Mouse (Mus musculus): ENCODE data around the gene Fbp1. TPM values are rescaled to one million over a fixed set of nuclear protein-coding genes. Genes with fewer than 3 reads are reported as not detected.

The Fbp1 gene
- polyA plus RNA-seq, 1 experiment from 2014 or later: not detected

DNA sequence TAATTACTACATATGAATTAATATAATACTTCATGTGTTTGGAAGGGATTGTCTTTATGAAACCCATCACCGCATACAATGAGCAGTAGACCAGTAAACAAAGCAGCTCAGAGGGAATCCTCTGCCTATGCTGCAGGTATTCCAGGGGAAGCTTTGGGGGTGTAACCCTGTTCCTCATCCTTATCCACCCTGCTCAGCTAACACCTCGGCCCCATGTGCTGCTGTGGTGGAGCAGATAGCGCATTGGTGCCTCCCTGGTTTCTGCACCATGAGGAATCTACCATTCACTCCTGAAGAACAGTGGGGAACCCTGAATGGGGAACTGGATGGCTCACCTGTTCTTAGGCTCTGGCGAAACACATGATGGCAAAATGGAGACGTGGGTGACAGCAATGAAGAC lies 23.5 kb upstream of the Fbp1 start:
- Histone ChIP-seq H3K9ac (no peak overlapping the region), H3K36me3 (no peaks in the 10 kb centered on the region), H3K27me3 (replicated peaks) (no peaks in the 10 kb centered on the region; the same call in 1 of the 2 replicates), H3K4me3 (no peak overlapping the region), H3K9me3 (replicated peaks) (no peaks in the 10 kb centered on the region), H3K4me2 (peak overlapping the region; percentile 19), H3K4me1 (peaks cover 49% of the 10 kb centered on the region), H3K27ac (peak overlapping the region; percentile 66)
- ATAC-seq: peak; percentile 95
- WGBS (ENCODE audit: insufficient replicate concordance): 58% methylated on average over 5 of the region's 5 CpGs

DNA sequence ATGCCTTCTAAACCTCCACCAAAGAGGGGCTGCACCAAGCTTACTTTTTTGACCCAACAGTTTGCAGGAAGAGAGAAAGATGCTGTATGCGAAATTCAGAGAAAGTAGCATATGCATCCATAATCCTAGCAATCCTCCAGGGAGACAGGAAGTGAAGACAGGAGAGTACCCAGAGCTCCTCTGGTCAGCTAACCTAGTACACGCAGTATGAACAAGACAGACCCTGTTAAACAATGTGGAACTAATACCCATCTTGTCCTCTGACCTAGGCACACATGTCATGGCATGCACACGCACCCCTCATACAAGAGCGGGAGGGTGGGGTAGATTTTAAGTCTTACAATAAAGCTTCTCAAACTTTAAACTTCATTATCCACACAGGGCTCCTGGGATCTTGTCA lies 22.1 kb upstream of the Fbp1 start:
- WGBS (ENCODE audit: insufficient replicate concordance): 79% methylated on average over 4 of the region's 4 CpGs
- peak overlapping the region; percentile 16; the same call in 1 of the 2 replicates for H3K4me2 ChIP-seq
- peak overlapping the region; percentile 73 for H3K27ac ChIP-seq
- no peaks in the 10 kb centered on the region for H3K9me3 ChIP-seq (replicated peaks)
- ATAC-seq: no peak
- H3K36me3 ChIP-seq: no peaks in the 10 kb centered on the region
- H3K27me3 ChIP-seq (replicated peaks): no peaks in the 10 kb centered on the region; the same call in 1 of the 2 replicates
- peak overlapping the region; percentile 22; the same call in 1 of the 2 replicates for H3K9ac ChIP-seq
- no peak overlapping the region for H3K4me3 ChIP-seq
- peaks cover 49% of the 10 kb centered on the region for H3K4me1 ChIP-seq

DNA sequence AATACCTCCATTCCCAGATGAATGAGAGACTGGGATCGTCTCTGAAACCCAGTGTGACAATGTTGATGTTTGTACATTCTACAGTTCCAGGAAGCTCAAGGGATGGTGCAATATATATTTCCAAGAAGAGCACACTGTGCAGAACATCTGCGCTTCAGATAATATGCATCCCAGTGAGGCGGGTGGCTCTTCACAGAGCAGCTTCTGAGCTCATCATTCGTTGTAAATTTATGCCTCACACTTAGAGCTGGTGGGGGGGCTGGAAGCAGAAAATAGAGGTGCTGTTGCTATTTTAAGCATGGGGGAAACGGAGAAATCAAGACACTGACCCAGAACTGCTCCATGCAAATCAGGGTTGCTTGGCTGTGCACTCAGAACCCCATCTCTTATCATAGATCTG lies 21.7 kb upstream of the Fbp1 start:
- H3K4me3 ChIP-seq: no peak overlapping the region
- 30% methylated on average over 5 of the region's 5 CpGs for WGBS (ENCODE audit: insufficient replicate concordance)
- peak overlapping the region; percentile 22; the same call in 1 of the 2 replicates for H3K9ac ChIP-seq
- H3K27me3 ChIP-seq (replicated peaks): no peaks in the 10 kb centered on the region; the same call in 1 of the 2 replicates
- peaks cover 49% of the 10 kb centered on the region for H3K4me1 ChIP-seq
- ATAC-seq: peak; percentile 68
- H3K9me3 ChIP-seq (replicated peaks): no peaks in the 10 kb centered on the region
- peak overlapping the region; percentile 73 for H3K27ac ChIP-seq
- H3K36me3 ChIP-seq: no peaks in the 10 kb centered on the region
- peak overlapping the region; percentile 16 for H3K4me2 ChIP-seq

DNA sequence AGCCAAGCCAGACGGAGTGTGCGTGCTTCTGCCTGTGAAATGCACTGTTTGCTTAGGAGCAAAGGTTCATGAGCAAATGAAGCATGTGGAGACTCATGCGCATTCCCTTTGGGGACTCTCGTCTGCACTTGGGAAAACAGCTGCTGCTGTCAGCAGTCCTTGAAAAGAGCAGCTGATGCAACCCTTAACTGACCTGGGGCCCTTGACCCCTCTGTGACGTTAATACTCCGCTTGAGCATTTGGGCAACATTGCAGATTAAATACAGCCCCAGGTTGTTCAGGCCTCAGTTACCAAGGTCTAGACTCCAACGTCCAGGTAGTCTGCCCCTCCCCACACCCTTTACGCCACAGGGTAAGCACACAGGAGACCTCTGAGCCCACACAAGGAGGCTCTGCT lies 20.1 kb upstream of the Fbp1 start:
- Histone ChIP-seq H3K9me3 (replicated peaks) (no peaks in the 10 kb centered on the region), H3K4me2 (no peak overlapping the region; the same call in 1 of the 2 replicates)
- peak; percentile 40; the same call in 1 of the 2 replicates for ATAC-seq

DNA sequence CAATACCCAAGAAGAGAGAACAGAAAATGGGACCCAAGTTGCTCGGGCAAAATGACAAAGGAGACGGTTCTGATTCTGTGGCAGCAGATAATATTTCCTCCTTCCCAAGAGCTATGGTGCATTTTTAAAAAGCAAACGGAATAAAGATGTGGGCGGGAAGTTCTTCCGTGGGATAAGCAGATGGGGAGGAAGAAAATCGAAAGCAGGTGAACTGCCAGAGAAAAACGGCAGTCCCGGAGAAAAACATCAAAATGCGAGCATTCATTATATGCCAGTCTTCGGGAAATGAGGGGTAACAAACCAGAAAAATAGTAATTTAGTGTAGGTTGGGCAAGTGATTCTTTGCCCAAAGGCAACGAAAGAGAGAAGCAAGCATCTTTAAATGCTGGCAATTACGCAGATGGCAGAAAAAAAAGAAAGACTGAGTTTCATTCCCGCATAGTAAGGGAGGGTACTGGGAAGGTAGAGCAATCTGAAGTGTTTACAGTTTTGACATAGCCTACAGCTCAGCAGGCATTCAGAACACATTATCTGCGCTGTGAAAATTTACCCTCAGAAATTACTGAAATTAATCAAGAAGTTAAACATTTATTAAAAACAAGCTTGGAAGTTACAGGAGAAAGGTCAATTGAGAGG lies 19.6 kb upstream of the Fbp1 start:
- Histone ChIP-seq H3K27ac (0 out of 2 replicates have a peak overlapping the region, but pooled peaks have one; percentile 73), H3K36me3 (no peaks in the 10 kb centered on the region), H3K9ac (no peak overlapping the region), H3K27me3 (replicated peaks) (no peaks in the 10 kb centered on the region; the same call in 1 of the 2 replicates), H3K4me1 (peaks cover 45% of the 10 kb centered on the region), H3K4me2 (no peak overlapping the region), H3K9me3 (replicated peaks) (no peaks in the 10 kb centered on the region), H3K4me3 (no peak overlapping the region)
- WGBS (ENCODE audit: insufficient replicate concordance): 75% methylated on average over 14 of the region's 14 CpGs
- no peak for ATAC-seq

More for the DNA sequence above, 20.1 kb upstream of the Fbp1 start:
- WGBS (ENCODE audit: insufficient replicate concordance): 58% methylated on average over 8 of the region's 8 CpGs
- no peaks in the 10 kb centered on the region; the same call in 1 of the 2 replicates for H3K27me3 ChIP-seq (replicated peaks)
- peak overlapping the region; percentile 73; the same call in 1 of the 2 replicates for H3K27ac ChIP-seq
- no peak overlapping the region for H3K9ac ChIP-seq
- no peaks in the 10 kb centered on the region for H3K36me3 ChIP-seq
- no peak overlapping the region for H3K4me3 ChIP-seq
- peaks cover 49% of the 10 kb centered on the region for H3K4me1 ChIP-seq

DNA sequence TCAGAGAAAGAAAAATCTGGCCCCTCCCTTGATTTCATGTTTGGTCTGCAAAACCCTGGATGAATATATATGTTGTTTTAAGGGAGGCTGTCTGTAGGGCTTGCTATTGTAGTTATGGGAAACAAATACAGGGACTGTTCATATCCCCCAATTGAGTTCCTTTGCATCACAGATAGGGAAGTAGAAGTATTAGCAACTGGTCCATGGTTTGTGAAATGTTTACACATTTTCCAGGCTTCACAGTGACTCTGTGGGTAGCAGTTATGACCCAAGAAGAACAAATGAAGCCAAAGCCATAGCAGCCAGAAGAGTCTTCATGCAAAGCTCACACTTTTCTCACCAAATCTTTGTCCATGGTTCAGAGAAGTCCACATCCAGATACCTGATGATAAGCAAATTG lies 13.1 kb upstream of the Fbp1 start:
- H3K9ac ChIP-seq: no peak overlapping the region
- H3K36me3 ChIP-seq: no peaks in the 10 kb centered on the region
- H3K4me2 ChIP-seq: no peak overlapping the region
- no peaks in the 10 kb centered on the region for H3K9me3 ChIP-seq (replicated peaks)
- no peak overlapping the region for H3K4me3 ChIP-seq
- ATAC-seq: no peak
- H3K27me3 ChIP-seq (replicated peaks): no peaks in the 10 kb centered on the region
- H3K27ac ChIP-seq: no peak overlapping the region
- no peaks in the 10 kb centered on the region for H3K4me1 ChIP-seq

DNA sequence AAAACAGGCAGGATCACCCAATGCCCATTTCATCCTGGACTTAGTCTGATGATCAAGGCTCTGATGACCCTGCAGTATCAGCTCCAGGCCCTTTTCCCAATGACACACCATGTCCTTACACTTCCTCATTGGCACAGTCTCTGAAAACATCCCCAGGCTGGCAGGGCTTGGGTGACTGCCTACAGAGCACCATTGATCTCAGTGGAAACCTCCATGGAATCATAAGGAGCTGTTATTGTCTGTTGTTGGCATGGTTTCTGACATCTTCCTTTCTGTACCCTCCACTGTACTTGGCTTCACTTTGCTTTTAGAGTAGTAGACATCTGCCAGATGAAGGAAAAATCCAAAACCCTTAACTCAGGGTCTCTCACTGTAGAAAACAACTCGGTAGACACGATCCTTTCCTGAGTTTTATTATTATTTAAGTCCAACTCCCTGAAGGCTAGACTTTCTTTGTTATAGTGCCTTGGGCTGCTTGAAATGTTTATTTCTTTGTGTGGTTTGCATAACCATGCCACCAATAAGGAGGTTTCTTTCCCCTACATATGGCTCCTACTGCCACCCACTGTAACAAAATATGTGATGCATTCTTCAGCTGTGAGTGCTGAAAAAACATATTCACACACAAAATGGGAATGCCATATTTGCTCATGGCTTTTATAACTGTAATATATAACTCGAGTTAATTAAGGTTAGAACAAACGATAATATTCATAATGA lies 10.0 kb upstream of the Fbp1 start:
- no peak for ATAC-seq
- H3K9ac ChIP-seq: no peak overlapping the region
- no peaks in the 10 kb centered on the region for H3K36me3 ChIP-seq
- no peaks in the 10 kb centered on the region for H3K9me3 ChIP-seq (replicated peaks)
- no peak overlapping the region for H3K4me3 ChIP-seq
- H3K27me3 ChIP-seq (replicated peaks): no peaks in the 10 kb centered on the region
- no peak overlapping the region for H3K4me2 ChIP-seq
- H3K4me1 ChIP-seq: no peaks in the 10 kb centered on the region
- H3K27ac ChIP-seq: no peak overlapping the region
- WGBS (ENCODE audit: insufficient replicate concordance): 75% methylated on average over 4 of the region's 4 CpGs

DNA sequence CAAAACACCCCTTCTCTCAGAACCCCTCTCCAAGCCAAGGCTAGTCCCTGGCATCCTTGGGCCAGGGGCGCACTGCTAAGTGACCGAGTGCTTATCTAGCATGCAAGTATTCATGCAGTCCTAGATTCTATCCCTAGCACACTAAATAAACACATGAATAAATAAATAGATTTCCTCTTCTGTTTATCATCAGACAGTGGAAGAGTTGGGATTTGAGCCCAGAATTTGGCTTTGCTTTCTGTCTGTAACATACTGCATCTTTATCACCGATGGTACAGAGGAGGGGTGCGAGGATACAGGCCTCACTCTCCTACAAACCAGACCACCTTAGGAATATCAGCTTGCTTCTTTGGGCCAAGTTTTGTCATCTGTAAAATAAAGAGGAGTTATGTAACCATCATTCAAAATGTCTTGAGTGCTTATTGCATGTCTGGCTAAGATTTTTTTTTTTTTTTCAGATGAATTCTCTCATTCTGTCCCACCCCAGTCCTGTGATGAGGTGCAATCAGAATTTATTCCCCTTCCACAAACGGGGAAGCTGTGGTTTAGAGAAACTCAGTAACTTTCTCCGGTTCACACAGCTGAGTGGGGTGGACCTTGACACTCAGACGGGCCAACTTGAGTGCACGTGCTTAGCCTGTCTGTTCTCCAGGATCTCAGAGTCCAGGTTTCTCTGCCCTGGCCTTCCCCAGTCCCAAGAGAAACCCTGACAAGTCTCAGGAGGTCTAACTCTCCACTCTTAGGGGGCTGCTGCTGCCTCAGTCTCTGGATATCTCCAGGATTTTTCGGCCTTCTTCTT lies 5.2 kb upstream of the Fbp1 start:
- WGBS (ENCODE audit: insufficient replicate concordance): 50% methylated on average over 9 of the region's 9 CpGs
- Histone ChIP-seq H3K27ac (no peak overlapping the region), H3K27me3 (replicated peaks) (peaks cover 24% of the 10 kb centered on the region), H3K9me3 (replicated peaks) (no peaks in the 10 kb centered on the region), H3K36me3 (no peaks in the 10 kb centered on the region), H3K4me3 (no peak overlapping the region), H3K9ac (no peak overlapping the region), H3K4me1 (no peaks in the 10 kb centered on the region), H3K4me2 (no peak overlapping the region)
- no peak for ATAC-seq

DNA sequence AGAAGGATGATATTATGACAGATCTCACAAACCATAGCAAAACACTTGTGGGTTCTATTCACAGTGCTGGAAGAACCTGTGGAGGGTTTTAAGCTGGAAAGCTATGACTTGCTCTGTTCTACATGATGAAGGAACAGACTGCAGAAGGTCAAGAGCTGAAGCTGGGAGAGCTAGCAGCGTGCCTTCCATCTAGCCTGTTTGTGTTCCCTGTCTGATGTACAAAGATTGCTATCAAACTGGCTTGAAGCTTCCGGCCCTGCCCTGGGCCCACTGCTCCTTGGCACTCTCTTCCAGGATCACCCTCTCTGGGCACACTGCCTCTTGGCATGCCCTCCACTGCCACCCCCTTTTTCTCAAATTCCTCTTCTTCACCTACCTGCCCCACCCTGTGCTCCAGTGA lies 1.2 kb upstream of the Fbp1 start:
- peaks cover 52% of the 10 kb centered on the region for H3K27me3 ChIP-seq (replicated peaks)
- no peak overlapping the region for H3K4me3 ChIP-seq
- no peak for ATAC-seq
- H3K27ac ChIP-seq: no peak overlapping the region
- H3K9me3 ChIP-seq (replicated peaks): no peaks in the 10 kb centered on the region
- H3K4me2 ChIP-seq: no peak overlapping the region
- no peak overlapping the region for H3K9ac ChIP-seq
- H3K36me3 ChIP-seq: no peaks in the 10 kb centered on the region
- H3K4me1 ChIP-seq: peaks cover 6% of the 10 kb centered on the region; the same call in 1 of the 2 replicates
- 48% methylated on average over 2 of the region's 2 CpGs for WGBS (ENCODE audit: insufficient replicate concordance)

DNA sequence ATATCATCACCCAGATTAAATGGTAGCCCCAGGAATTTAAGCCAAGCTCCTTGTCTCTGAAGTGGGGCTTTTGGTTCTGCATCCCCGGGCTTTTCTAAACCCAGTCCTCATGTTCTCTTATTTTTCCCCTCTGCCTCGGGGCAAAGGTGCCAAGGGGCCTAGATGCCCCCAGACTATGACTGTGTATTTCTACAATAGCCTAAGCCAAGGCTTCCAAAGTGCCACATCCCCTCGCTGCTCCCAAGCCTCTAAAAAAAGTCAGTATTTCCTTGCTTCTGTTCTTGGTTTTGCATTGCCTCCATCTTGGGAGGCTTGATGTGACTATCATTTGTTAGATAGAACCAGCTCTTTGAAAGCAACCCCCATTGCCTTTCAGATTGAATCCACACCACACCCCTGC lies 3.5 kb downstream of the Fbp1 start:
- Histone ChIP-seq H3K27me3 (replicated peaks) (peaks cover 42% of the 10 kb centered on the region), H3K36me3 (no peaks in the 10 kb centered on the region), H3K4me2 (no peak overlapping the region), H3K27ac (no peak overlapping the region), H3K9me3 (replicated peaks) (no peaks in the 10 kb centered on the region), H3K9ac (no peak overlapping the region), H3K4me1 (peaks cover 6% of the 10 kb centered on the region; the same call in 1 of the 2 replicates), H3K4me3 (no peak overlapping the region)
- 66% methylated on average over 3 of the region's 3 CpGs for WGBS (ENCODE audit: insufficient replicate concordance)
- ATAC-seq: no peak

DNA sequence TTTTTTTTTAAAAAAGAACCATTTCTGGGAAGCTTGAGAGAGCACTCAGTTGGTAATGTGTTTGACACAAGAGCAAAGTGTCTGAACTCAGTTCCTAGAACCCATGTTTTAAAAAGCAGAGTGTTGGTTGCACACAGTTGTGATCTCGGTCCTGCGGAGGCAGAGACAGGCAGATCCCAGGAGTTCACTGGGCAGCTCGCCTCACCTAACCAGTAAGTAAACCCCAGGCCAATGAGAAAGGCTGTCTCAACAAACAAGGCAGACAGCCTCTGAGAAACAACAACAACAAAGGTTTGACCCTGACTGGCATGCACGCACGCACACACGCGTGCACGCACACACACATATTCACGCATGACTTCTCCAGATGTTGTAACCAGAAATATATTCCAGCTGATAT lies 4.2 kb downstream of the Fbp1 start:
- H3K9me3 ChIP-seq (replicated peaks): no peaks in the 10 kb centered on the region
- H3K27ac ChIP-seq: no peak overlapping the region
- no peak overlapping the region for H3K4me3 ChIP-seq
- no peaks in the 10 kb centered on the region for H3K36me3 ChIP-seq
- H3K4me1 ChIP-seq: peaks cover 6% of the 10 kb centered on the region; the same call in 1 of the 2 replicates
- WGBS (ENCODE audit: insufficient replicate concordance): 74% methylated on average over 9 of the region's 9 CpGs
- H3K4me2 ChIP-seq: no peak overlapping the region
- no peak for ATAC-seq
- peaks cover 35% of the 10 kb centered on the region for H3K27me3 ChIP-seq (replicated peaks)
- no peak overlapping the region for H3K9ac ChIP-seq

DNA sequence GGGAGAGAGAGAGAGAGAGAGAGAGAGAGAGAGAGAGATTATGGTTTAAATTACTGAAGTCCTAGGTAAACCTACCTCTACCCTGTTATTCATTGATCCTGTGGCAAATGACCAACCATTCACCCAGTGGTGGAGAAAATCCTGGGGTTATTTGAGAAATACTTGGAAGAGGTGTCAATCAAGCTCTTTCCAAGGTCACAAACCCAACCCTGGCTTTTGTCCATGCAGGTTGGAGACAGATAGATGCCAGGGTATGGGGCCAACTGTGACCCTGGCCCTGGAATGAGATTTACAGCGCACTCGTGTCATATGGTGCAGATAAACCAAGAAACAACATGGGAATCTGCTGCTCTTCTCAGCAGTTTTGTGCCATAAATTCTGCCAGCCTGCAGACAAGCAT lies 4.6 kb downstream of the Fbp1 start:
- no peak for ATAC-seq
- Histone ChIP-seq H3K27ac (no peak overlapping the region), H3K4me2 (no peak overlapping the region), H3K36me3 (no peaks in the 10 kb centered on the region), H3K4me1 (peaks cover 6% of the 10 kb centered on the region; the same call in 1 of the 2 replicates), H3K27me3 (replicated peaks) (peaks cover 31% of the 10 kb centered on the region), H3K9ac (no peak overlapping the region), H3K9me3 (replicated peaks) (no peaks in the 10 kb centered on the region), H3K4me3 (no peak overlapping the region)
- 63% methylated on average over 2 of the region's 2 CpGs for WGBS (ENCODE audit: insufficient replicate concordance)
